Mouse (Mus musculus) megakaryocyte, embryonic 14.5 days (primary cell): ENCODE measurements around the gene Zfp148.

Experiments
- FLI1 ChIP-seq: IDR thresholded peaks from 2 replicates; pipeline ENCODE4 v1.6.1; 2012; ENCODE audit warnings: low read length, inconsistent platforms, mixed read lengths
- GATA1 ChIP-seq: IDR thresholded peaks from 3 replicates; pipeline ENCODE4 v1.6.1; 2012; ENCODE audit warnings: mixed read lengths, low read length, inconsistent platforms, borderline replicate concordance

GRCm38 (mm10) chr16:33522516-33522915 lies 141.9 kb downstream of the Zfp148 start:
- TF ChIP-seq FLI1 (no peak), GATA1 (no peak)
